Mouse (Mus musculus): ENCODE data around the gene Inpp5k. TPM values are rescaled to one million over a fixed set of nuclear protein-coding genes. Genes with fewer than 3 reads are reported as not detected.
"Not testable (repeated sequence)": the region's sequence is repeated elsewhere in the genome, so short reads cannot be mapped to it uniquely, and the experiment has no call there.

Gene Inpp5k
- total and polyA plus RNA-seq, 3 experiments: 31.2 to 41.9 (median 35.6) TPM

DNA sequence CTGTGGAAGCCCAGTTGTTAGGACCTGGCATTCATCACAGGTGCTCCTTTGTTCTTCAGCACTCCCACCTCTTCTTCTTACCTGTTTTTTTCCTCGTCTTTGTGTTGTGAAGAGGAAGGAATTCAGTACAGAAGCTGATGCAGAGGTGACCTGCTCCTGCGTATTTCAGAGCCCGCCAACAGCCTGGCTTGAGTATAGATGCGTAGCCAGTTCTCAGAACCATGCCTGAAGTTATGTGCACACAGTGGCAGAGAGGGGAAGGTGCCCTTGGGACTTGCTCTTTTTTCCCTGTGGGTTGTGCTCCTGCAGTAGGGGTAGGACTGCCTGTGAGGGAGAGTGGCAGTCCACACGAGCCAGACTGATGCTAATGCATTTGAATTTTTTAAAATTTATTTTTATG lies 62.8 kb downstream of the Inpp5k start:
- in situ Hi-C loops (cut with MboI; ENCODE audit: low pct_ligation_motif_present, low pct_unique_long_range_greater_than_20kb, low sequenced_read_pairs): no loop called here
- no peaks in the 10 kb centered on the region for H3K4me1 ChIP-seq (ENCODE audit: control insufficient read depth in 1 of 2, insufficient read depth in 2 of 2)
- H3K4me2 ChIP-seq (ENCODE audit: insufficient read depth, low read depth, poor library complexity, severe bottlenecking): no peak overlapping the region
- H3K9me3 ChIP-seq (replicated peaks; ENCODE audit: low read length): no peaks in the 10 kb centered on the region
- H3K27ac ChIP-seq (ENCODE audit: insufficient read depth, low read depth): no peak overlapping the region
- H3K4me3 ChIP-seq (replicated peaks in 1 of 3; ENCODE audit: low read depth in 2 of 3, low read length in 2 of 3, poor library complexity in 1 of 3): no peak overlapping the region
- peaks cover 54 to 93% of the 10 kb centered on the region in 2 experiments for H3K36me3 ChIP-seq (replicated peaks in 1 of 2; ENCODE audit: control insufficient read depth in 1 of 2, insufficient read depth in 1 of 2, low read length in 1 of 2)
- DNase-seq (ENCODE audit: extremely low read depth): no peak
- no peaks in the 10 kb centered on the region for H3K27me3 ChIP-seq (replicated peaks)
- dilution Hi-C loops (cut with MboI; ENCODE audit: extremely low pct_ligation_motif_present, extremely low pct_unique_long_range_greater_than_20kb, low sequenced_read_pairs): no loop called here
- H3K79me2 ChIP-seq (replicated peaks; ENCODE audit: control insufficient read depth, extremely low read depth, insufficient read depth, poor library complexity, severe bottlenecking): peaks cover 35% of the 10 kb centered on the region
- H3K9ac ChIP-seq (ENCODE audit: insufficient read depth, low read depth): no peak overlapping the region
- no peak for TF ChIP-seq RCOR1 (conservative IDR thresholded peaks at IDR 0.05; ENCODE audit: low read depth, low read length)
- no peak for TF ChIP-seq CHD1 (IDR thresholded peaks at IDR 0.05; ENCODE audit: low read depth, low read length)
- no peak for TF ChIP-seq ZKSCAN1 (IDR thresholded peaks at IDR 0.05; ENCODE audit: borderline replicate concordance, low read depth, low read length)
- no peak for TF ChIP-seq EP300 (IDR thresholded peaks at IDR 0.05; ENCODE audit: low read length)
- no peak for TF ChIP-seq CTCF (conservative IDR thresholded peaks at IDR 0.05 in 1 of 2, IDR thresholded peaks at IDR 0.05 in 1 of 2; ENCODE audit: low read depth in 2 of 2, low read length in 2 of 2)
- TF ChIP-seq JUND (conservative IDR thresholded peaks at IDR 0.05; ENCODE audit: low read depth, low read length): no peak
- TF ChIP-seq TCF12 (IDR thresholded peaks at IDR 0.05; ENCODE audit: low read depth, low read length): no peak
- no peak for TF ChIP-seq NRF1 (IDR thresholded peaks at IDR 0.05; ENCODE audit: low read depth, low read length)
- no peak for TF ChIP-seq BHLHE40 (IDR thresholded peaks at IDR 0.05; ENCODE audit: low read depth, low read length)
- no peak for TF ChIP-seq PAX5 (IDR thresholded peaks at IDR 0.05; ENCODE audit: low read length)
- no peak for TF ChIP-seq HCFC1 (IDR thresholded peaks at IDR 0.05; ENCODE audit: low read depth, low read length)
- TF ChIP-seq KAT2A (IDR thresholded peaks at IDR 0.05; ENCODE audit: insufficient replicate concordance, low read length): no peak
- no peak for TF ChIP-seq POLR2AphosphoS2 (IDR thresholded peaks at IDR 0.05; ENCODE audit: low read depth, low read length)

DNA sequence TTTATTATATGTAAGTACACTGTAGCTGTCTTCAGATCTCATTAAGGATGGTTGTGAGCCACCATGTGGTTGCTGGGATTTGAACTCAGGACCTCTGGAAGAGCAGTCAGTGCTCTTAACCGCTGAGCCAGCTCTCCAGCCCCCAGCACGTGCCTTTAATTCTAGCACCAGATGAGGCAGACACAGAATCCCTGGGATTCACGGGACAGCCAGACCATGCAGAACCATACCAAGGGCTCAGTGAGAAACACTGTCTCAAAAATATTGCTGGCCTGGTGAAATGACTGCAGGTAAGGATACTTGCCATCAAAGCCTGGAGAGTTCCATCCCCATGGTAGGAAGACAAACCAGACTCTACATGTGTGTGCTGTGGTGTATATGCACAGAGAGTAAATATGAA lies 66.7 kb downstream of the Inpp5k start:
- DNase-seq (ENCODE audit: extremely low read depth); H3K27ac ChIP-seq (ENCODE audit: insufficient read depth, low read depth); dilution Hi-C loops (cut with MboI; ENCODE audit: extremely low pct_ligation_motif_present, extremely low pct_unique_long_range_greater_than_20kb, low sequenced_read_pairs); H3K4me2 ChIP-seq (ENCODE audit: insufficient read depth, low read depth, poor library complexity, severe bottlenecking); H3K9ac ChIP-seq (ENCODE audit: insufficient read depth, low read depth); in situ Hi-C loops (cut with MboI; ENCODE audit: low pct_ligation_motif_present, low pct_unique_long_range_greater_than_20kb, low sequenced_read_pairs); H3K9me3 ChIP-seq (replicated peaks; ENCODE audit: low read length); H3K4me3 ChIP-seq (replicated peaks in 1 of 3; ENCODE audit: low read depth in 2 of 3, low read length in 2 of 3, poor library complexity in 1 of 3); H3K4me1 ChIP-seq (ENCODE audit: control insufficient read depth in 1 of 2, insufficient read depth in 2 of 2); H3K27me3 ChIP-seq (replicated peaks): not testable (repeated sequence)
- peaks cover 20% of the 10 kb centered on the region for H3K79me2 ChIP-seq (replicated peaks; ENCODE audit: control insufficient read depth, extremely low read depth, insufficient read depth, poor library complexity, severe bottlenecking)
- peaks cover 57 to 93% of the 10 kb centered on the region in 2 experiments for H3K36me3 ChIP-seq (replicated peaks in 1 of 2; ENCODE audit: control insufficient read depth in 1 of 2, insufficient read depth in 1 of 2, low read length in 1 of 2)

Other genes with a start within 250 kb of the Inpp5k start
- 26.0 and 30.3 TPM in 2 replicates for gene Serpinf1, start 208.3 kb upstream of the Inpp5k start, total RNA-seq (2012; rRNA removed)
- gene Serpinf1, start 208.3 kb upstream of the Inpp5k start, total RNA-seq (2014; rRNA removed): 56.5 and 58.4 TPM in 2 replicates
- 119 and 131 TPM in 2 replicates for gene Serpinf1, start 208.3 kb upstream of the Inpp5k start, polyA plus RNA-seq (2012; ENCODE audit: insufficient read length, low read depth)
- gene Serpinf2, start 191.4 kb upstream of the Inpp5k start, total RNA-seq (2012; rRNA removed): 0.08 TPM in 1 of 2 replicates, not detected in the other
- 0.11 TPM in 1 of 2 replicates, not detected in the other for gene Serpinf2, start 191.4 kb upstream of the Inpp5k start, total RNA-seq (2014; rRNA removed)
- gene Serpinf2, start 191.4 kb upstream of the Inpp5k start, polyA plus RNA-seq (2012; ENCODE audit: insufficient read length, low read depth): 0.26 TPM in 1 of 2 replicates, not detected in the other
- 14.3 and 16.3 TPM in 2 replicates for gene Wdr81, start 176.3 kb upstream of the Inpp5k start, total RNA-seq (2012; rRNA removed)
- 3.0 and 3.1 TPM in 2 replicates for gene Wdr81, start 176.3 kb upstream of the Inpp5k start, total RNA-seq (2014; rRNA removed)
- gene Wdr81, start 176.3 kb upstream of the Inpp5k start, polyA plus RNA-seq (2012; ENCODE audit: insufficient read length, low read depth): 12.7 and 13.7 TPM in 2 replicates
- 0.17 and 0.81 TPM in 2 replicates for gene Tlcd2, start 169.3 kb upstream of the Inpp5k start, total RNA-seq (2012; rRNA removed)
- not detected in 2 replicates for gene Tlcd2, start 169.3 kb upstream of the Inpp5k start, total RNA-seq (2014; rRNA removed)
- gene Tlcd2, start 169.3 kb upstream of the Inpp5k start, polyA plus RNA-seq (2012; ENCODE audit: insufficient read length, low read depth): 0.40 and 0.86 TPM in 2 replicates
- 246 and 255 TPM in 2 replicates for gene Prpf8, start 144.2 kb upstream of the Inpp5k start, total RNA-seq (2012; rRNA removed)
- gene Prpf8, start 144.2 kb upstream of the Inpp5k start, total RNA-seq (2014; rRNA removed): 168 and 187 TPM in 2 replicates
- gene Prpf8, start 144.2 kb upstream of the Inpp5k start, polyA plus RNA-seq (2012; ENCODE audit: insufficient read length, low read depth): 298 and 345 TPM in 2 replicates
- gene Rilp, start 120.9 kb upstream of the Inpp5k start, total RNA-seq (2012; rRNA removed): 0.63 and 0.72 TPM in 2 replicates
- 0.17 and 0.31 TPM in 2 replicates for gene Rilp, start 120.9 kb upstream of the Inpp5k start, total RNA-seq (2014; rRNA removed)
- gene Rilp, start 120.9 kb upstream of the Inpp5k start, polyA plus RNA-seq (2012; ENCODE audit: insufficient read length, low read depth): 0.76 and 1.1 TPM in 2 replicates
- 0.59 and 0.76 TPM in 2 replicates for gene Scarf1, start 117.4 kb upstream of the Inpp5k start, total RNA-seq (2012; rRNA removed)
- gene Scarf1, start 117.4 kb upstream of the Inpp5k start, total RNA-seq (2014; rRNA removed): 0.24 and 0.28 TPM in 2 replicates
- 0.76 and 0.90 TPM in 2 replicates for gene Scarf1, start 117.4 kb upstream of the Inpp5k start, polyA plus RNA-seq (2012; ENCODE audit: insufficient read length, low read depth)
- gene Slc43a2, start 99.3 kb upstream of the Inpp5k start, total RNA-seq (2012; rRNA removed): 6.5 and 8.9 TPM in 2 replicates
- 3.5 and 5.0 TPM in 2 replicates for gene Slc43a2, start 99.3 kb upstream of the Inpp5k start, total RNA-seq (2014; rRNA removed)
- gene Slc43a2, start 99.3 kb upstream of the Inpp5k start, polyA plus RNA-seq (2012; ENCODE audit: insufficient read length, low read depth): 6.8 and 8.8 TPM in 2 replicates
- gene Pitpna, start 42.9 kb upstream of the Inpp5k start, total RNA-seq (2012; rRNA removed): 61.8 and 75.8 TPM in 2 replicates
- gene Pitpna, start 42.9 kb upstream of the Inpp5k start, total RNA-seq (2014; rRNA removed): 80.7 and 84.6 TPM in 2 replicates
- 243 and 290 TPM in 2 replicates for gene Pitpna, start 42.9 kb upstream of the Inpp5k start, polyA plus RNA-seq (2012; ENCODE audit: insufficient read length, low read depth)
- gene Myo1c, start 19.5 kb downstream of the Inpp5k start, total RNA-seq (2012; rRNA removed): 41.1 and 47.3 TPM in 2 replicates
- 21.9 and 24.8 TPM in 2 replicates for gene Myo1c, start 19.5 kb downstream of the Inpp5k start, total RNA-seq (2014; rRNA removed)
- gene Myo1c, start 19.5 kb downstream of the Inpp5k start, polyA plus RNA-seq (2012; ENCODE audit: insufficient read length, low read depth): 46.6 and 52.0 TPM in 2 replicates
- gene Crk, start 48.3 kb downstream of the Inpp5k start, total RNA-seq (2012; rRNA removed): 37.8 and 42.2 TPM in 2 replicates
- gene Crk, start 48.3 kb downstream of the Inpp5k start, total RNA-seq (2014; rRNA removed): 39.9 and 44.3 TPM in 2 replicates
- 44.6 and 46.1 TPM in 2 replicates for gene Crk, start 48.3 kb downstream of the Inpp5k start, polyA plus RNA-seq (2012; ENCODE audit: insufficient read length, low read depth)
- 348 and 421 TPM in 2 replicates for gene Ywhae, start 101.9 kb downstream of the Inpp5k start, total RNA-seq (2012; rRNA removed)
- 129 and 130 TPM in 2 replicates for gene Ywhae, start 101.9 kb downstream of the Inpp5k start, total RNA-seq (2014; rRNA removed)
- 1,436 and 1,665 TPM in 2 replicates for gene Ywhae, start 101.9 kb downstream of the Inpp5k start, polyA plus RNA-seq (2012; ENCODE audit: insufficient read length, low read depth)
- gene Doc2b, start 165.1 kb downstream of the Inpp5k start, total RNA-seq (2012; rRNA removed): 0.04 TPM in 1 of 2 replicates, not detected in the other
- gene Doc2b, start 165.1 kb downstream of the Inpp5k start, total RNA-seq (2014; rRNA removed): not detected in 2 replicates
- gene Doc2b, start 165.1 kb downstream of the Inpp5k start, polyA plus RNA-seq (2012; ENCODE audit: insufficient read length, low read depth): not detected in 2 replicates

Data from CH12.LX (cell line).